Mouse (Mus musculus) embryonic facial prominence, embryonic 10.5 days (tissue): ENCODE data around the gene Ddah1. TPM values are rescaled to one million over a fixed set of nuclear protein-coding genes. Genes with fewer than 3 reads are reported as not detected.
"Not testable (repeated sequence)": the region's sequence is repeated elsewhere in the genome, so short reads cannot be mapped to it uniquely, and the experiment has no call there.

ENCODE experiments used
- DNase-seq: peaks from one replicate; pipeline ENCODE4 v3.0.0-alpha.2; 2017; ENCODE audit warnings: low spot score
- H3K27ac ChIP-seq: fragments of 300-500 bp; sonication (generic); replicated peaks from 2 replicates; pipeline ENCODE4 v1.5.1; 2016; ENCODE audit warnings: mild to moderate bottlenecking
- H3K27me3 ChIP-seq: fragments of 300-500 bp; sonication (generic); replicated peaks from 2 replicates; pipeline ENCODE4 v1.6.1; 2016; ENCODE audit warnings: low read depth, mild to moderate bottlenecking; ENCODE audit not compliant: poor library complexity, severe bottlenecking
- H3K36me3 ChIP-seq: fragments of 300-500 bp; sonication (generic); replicated peaks from 2 replicates; pipeline ENCODE4 v1.6.1; 2016; ENCODE audit warnings: mild to moderate bottlenecking, moderate library complexity
- H3K4me1 ChIP-seq: fragments of 300-500 bp; sonication (generic); 2 replicates; pipeline ENCODE4 v1.6.1; 2016
- H3K4me3 ChIP-seq: fragments of 300-500 bp; sonication (generic); 2 replicates; pipeline ENCODE4 v1.5.1; 2016; ENCODE audit warnings: mild to moderate bottlenecking, moderate library complexity
- H3K9me3 ChIP-seq: fragments of 300-500 bp; sonication (generic); 2 replicates; pipeline ENCODE4 v1.6.1; 2016; ENCODE audit warnings: mild to moderate bottlenecking
- WGBS: fragments of 180-500 bp; shearing (Covaris S2); methylation state at CpG from one replicate; pipeline ENCODE4 v1.1.7; 2016; 5-methylcytosine and 5-hydroxymethylcytosine counted together
- polyA plus RNA-seq: library from polyadenylated mRNA; unstranded; fragments of >200 nt; fragmentation: Nextera tagmentation; extraction: Ambion mirVana; gene quantifications from 2 replicates; pipeline ENCODE4 v1.2.1, GENCODE M21; 2016

Ddah1 gene
- polyA plus RNA-seq, 1 experiment from 2014 or later: 22.4 TPM

DNA sequence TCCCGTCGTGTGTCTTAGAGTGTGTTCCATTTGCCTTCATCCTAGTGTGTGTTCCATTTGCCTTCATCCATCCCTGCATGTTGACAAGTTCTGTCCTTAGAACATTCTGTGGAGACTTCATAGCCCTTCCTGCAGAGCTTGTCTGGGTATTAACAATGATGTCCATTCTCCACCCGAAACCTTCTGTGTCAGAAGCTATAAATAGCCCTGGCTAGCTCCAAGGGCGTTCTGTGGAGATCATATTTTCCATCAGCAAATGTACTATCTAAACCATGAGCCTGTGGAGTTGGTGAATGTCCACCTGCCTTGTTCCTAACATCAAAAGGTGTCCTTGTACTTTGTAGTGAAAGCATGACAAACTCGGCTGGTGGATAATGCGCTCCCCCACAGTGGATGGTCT is 96.8 kb downstream of the Ddah1 start:
- Histone ChIP-seq H3K36me3 (no peaks in the 10 kb centered on the region; the same call in 1 of the 2 replicates), H3K4me1 (no peaks in the 10 kb centered on the region), H3K27ac (no peak overlapping the region), H3K9me3 (peaks cover 6% of the 10 kb centered on the region; the same call in 1 of the 2 replicates), H3K27me3 (no peaks in the 10 kb centered on the region), H3K4me3 (no peak overlapping the region)
- WGBS: 93% methylated on average over 6 of the region's 6 CpGs
- no peak for DNase-seq

GRCm38 (mm10) chr3:145858388-145858787 is 99.9 kb downstream of the Ddah1 start:
- Histone ChIP-seq H3K9me3 (peaks cover 6% of the 10 kb centered on the region; the same call in 1 of the 2 replicates), H3K4me3 (no peak overlapping the region), H3K4me1 (no peaks in the 10 kb centered on the region), H3K27ac (no peak overlapping the region), H3K36me3 (no peaks in the 10 kb centered on the region; the same call in 1 of the 2 replicates), H3K27me3 (no peaks in the 10 kb centered on the region)
- 92% methylated on average over 5 of the region's 5 CpGs for WGBS
- no peak for DNase-seq

DNA sequence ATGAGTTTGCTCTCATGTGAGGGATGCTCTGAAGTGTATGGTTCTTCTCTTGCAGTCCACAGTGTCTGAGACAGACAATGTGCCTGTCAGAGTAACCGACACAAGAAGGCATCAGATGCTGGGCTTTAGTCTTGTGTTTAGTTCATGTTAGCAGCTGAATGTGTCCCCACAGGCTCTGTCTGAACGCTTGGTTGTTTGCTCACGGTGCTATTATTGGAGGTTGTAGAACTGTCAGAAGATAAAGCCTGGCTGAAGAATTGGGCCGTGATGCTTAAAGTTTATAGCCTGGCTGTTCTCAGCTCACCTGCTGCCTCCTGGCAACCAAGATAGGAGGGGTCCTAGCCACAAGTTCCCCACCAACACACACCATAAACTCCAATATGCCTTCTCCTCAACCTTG is 104.0 kb downstream of the Ddah1 start:
- no peak for DNase-seq
- Histone ChIP-seq H3K36me3 (no peaks in the 10 kb centered on the region; the same call in 1 of the 2 replicates), H3K27me3 (no peaks in the 10 kb centered on the region), H3K4me1 (no peaks in the 10 kb centered on the region), H3K27ac (no peak overlapping the region), H3K9me3 (peaks cover under 1% of the 10 kb centered on the region; the same call in 1 of the 2 replicates), H3K4me3 (no peak overlapping the region)
- 85% methylated on average over 4 of the region's 4 CpGs for WGBS

GRCm38 (mm10) chr3:145864033-145864712 is 105.7 kb downstream of the Ddah1 start:
- H3K27ac ChIP-seq: no peak overlapping the region
- no peaks in the 10 kb centered on the region for H3K36me3 ChIP-seq
- H3K4me3 ChIP-seq: no peak overlapping the region
- no peaks in the 10 kb centered on the region for H3K9me3 ChIP-seq
- H3K4me1 ChIP-seq: no peaks in the 10 kb centered on the region
- DNase-seq: no peak
- 85% methylated on average over 8 of the region's 8 CpGs for WGBS
- no peaks in the 10 kb centered on the region for H3K27me3 ChIP-seq

DNA sequence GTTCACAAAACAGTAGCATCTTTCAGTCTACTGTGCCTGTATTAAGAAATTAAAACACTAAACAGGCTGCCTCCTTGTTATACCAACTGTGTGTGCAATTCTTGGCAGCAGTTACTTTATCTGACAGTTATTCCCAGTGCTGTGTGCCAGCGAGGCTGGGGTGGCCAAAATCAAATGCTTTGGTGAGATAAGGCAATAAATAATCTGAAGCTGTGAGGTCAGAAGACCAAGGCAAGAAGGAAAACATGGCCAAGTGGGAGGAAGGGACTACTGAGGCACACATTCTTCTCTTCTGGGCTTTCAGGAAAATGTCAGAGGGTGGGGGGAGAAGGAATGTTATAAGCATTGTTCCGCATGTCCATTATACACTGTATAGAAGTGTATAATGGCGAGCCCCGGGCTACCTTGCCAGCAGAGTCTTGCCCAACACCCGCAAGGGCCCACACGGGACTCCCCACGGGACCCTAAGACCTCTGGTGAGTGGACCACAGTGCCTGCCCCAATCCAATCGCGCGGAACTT is 106.3 kb downstream of the Ddah1 start:
- no peaks in the 10 kb centered on the region for H3K36me3 ChIP-seq
- no peaks in the 10 kb centered on the region for H3K27me3 ChIP-seq
- no peak for DNase-seq
- H3K4me1 ChIP-seq: no peaks in the 10 kb centered on the region
- no peak overlapping the region for H3K27ac ChIP-seq
- H3K9me3 ChIP-seq: no peaks in the 10 kb centered on the region
- no peak overlapping the region for H3K4me3 ChIP-seq
- 86% methylated on average over 7 of the region's 10 CpGs for WGBS

DNA sequence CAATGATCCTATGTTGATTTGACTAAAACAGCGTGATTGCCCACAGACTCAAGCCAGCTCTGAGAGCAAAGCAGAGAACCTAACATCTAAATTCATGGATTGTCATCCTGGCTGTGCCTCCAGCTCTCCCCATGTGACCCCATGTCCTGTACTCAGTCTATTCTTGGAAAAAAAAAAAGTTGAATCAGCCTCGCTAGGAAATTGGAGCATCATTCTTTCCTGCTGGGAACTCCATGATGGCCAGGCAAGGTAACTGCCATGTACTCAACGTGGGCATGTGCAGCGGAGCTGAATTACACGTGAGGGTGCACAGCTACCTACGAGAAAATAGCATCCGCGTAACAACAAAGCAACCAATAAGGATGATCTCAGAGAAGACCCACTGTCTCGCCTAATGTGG is 114.2 kb downstream of the Ddah1 start:
- no peak overlapping the region for H3K4me3 ChIP-seq
- no peak overlapping the region for H3K27ac ChIP-seq
- no peak for DNase-seq
- H3K4me1 ChIP-seq: 0 out of 2 replicates have a peak, but pooled peaks cover 3% of the 10 kb centered on the region
- H3K27me3 ChIP-seq: no peaks in the 10 kb centered on the region
- no peaks in the 10 kb centered on the region for H3K36me3 ChIP-seq
- H3K9me3 ChIP-seq: no peaks in the 10 kb centered on the region
- WGBS: 94% methylated on average over 9 of the region's 9 CpGs

- 93% methylated on average over 1 of the region's 1 CpGs for WGBS
- Histone ChIP-seq H3K27ac (no peak overlapping the region), H3K4me1 (0 out of 2 replicates have a peak, but pooled peaks cover 3% of the 10 kb centered on the region), H3K27me3 (no peaks in the 10 kb centered on the region), H3K9me3 (no peaks in the 10 kb centered on the region), H3K36me3 (no peaks in the 10 kb centered on the region), H3K4me3 (no peak overlapping the region)
- no peak for DNase-seq
Measured at GRCm38 (mm10) chr3:145873271-145873670, 114.8 kb downstream of the Ddah1 start.

DNA sequence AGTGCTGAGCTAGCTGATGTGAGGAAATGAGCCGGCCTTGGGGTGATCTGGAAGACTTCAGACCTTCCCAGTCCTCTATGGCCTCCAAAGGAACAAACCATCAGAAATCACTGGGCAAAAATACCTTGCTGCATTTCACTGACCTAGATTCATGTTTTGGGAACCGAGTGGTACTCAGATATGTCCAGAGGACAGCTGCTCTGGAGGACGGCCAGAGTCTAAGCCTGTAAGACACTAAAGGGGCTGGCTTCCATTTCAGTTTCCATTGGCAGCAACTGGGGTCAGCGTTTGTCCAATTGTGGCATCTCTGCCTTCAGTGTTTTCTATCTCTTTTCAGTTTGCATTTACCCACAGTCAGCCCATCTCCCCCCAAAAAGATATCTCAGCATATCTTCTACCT is 115.7 kb downstream of the Ddah1 start:
- WGBS: 89% methylated on average over 4 of the region's 4 CpGs

DNA sequence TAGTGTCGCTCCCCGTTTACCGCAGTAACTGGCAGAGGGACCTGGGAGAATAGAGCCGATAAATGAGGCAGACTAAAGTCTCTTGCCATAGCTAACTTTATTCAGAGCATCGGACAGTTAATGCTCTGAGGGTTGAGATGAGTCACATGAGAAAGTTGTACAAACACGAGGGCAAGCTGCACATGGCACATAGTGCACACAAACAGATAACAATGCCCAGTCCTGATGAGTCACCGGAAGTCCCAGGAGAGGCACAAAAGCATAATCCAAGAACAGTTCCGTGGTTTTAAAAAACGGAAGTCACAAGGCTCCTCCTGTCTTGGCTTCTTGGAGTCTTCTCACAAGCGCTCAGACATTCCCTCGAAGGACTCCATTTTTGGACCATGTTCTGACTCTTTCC is 117.6 kb downstream of the Ddah1 start:
- 91% methylated on average over 11 of the region's 11 CpGs for WGBS
- no peak overlapping the region for H3K4me3 ChIP-seq
- H3K36me3 ChIP-seq: no peaks in the 10 kb centered on the region
- 0 out of 2 replicates have a peak, but pooled peaks cover 3% of the 10 kb centered on the region for H3K4me1 ChIP-seq
- no peak overlapping the region for H3K27ac ChIP-seq
- H3K27me3 ChIP-seq: no peaks in the 10 kb centered on the region
- H3K9me3 ChIP-seq: no peaks in the 10 kb centered on the region
- no peak for DNase-seq

More for the DNA sequence above, 115.7 kb downstream of the Ddah1 start:
- no peaks in the 10 kb centered on the region for H3K36me3 ChIP-seq
- no peaks in the 10 kb centered on the region for H3K27me3 ChIP-seq
- H3K9me3 ChIP-seq: no peaks in the 10 kb centered on the region
- H3K4me1 ChIP-seq: 0 out of 2 replicates have a peak, but pooled peaks cover 3% of the 10 kb centered on the region
- DNase-seq: no peak
- H3K27ac ChIP-seq: no peak overlapping the region
- H3K4me3 ChIP-seq: no peak overlapping the region

GRCm38 (mm10) chr3:145878867-145879266 is 120.4 kb downstream of the Ddah1 start:
- H3K27me3 ChIP-seq, H3K27ac ChIP-seq, H3K9me3 ChIP-seq, H3K36me3 ChIP-seq, H3K4me3 ChIP-seq, DNase-seq: not testable (repeated sequence)
- H3K4me1 ChIP-seq: peaks cover 15% of the 10 kb centered on the region; the same call in 1 of the 2 replicates
- WGBS: 92% methylated on average over 14 of the region's 14 CpGs

DNA sequence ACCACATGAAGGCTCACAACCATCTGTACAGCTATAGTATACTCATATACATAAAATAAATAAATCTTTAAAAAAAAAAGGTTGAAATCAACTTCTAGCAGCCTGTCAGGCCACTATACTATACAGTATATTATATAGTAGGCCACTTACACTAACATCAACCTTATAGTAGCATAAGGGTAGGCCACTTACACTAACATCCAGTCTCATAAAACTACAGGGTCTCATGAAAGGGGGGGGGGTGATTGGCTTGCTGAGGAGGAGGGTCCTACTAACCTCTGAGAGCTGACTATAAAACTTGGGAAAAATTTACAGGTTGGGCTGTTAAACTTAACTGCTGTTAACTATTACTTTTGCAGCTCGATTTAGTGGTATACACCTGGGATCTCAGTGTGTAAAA is 121.9 kb downstream of the Ddah1 start:
- H3K27ac ChIP-seq: no peak overlapping the region
- H3K4me3 ChIP-seq: no peak overlapping the region
- no peaks in the 10 kb centered on the region for H3K36me3 ChIP-seq
- no peaks in the 10 kb centered on the region for H3K9me3 ChIP-seq
- DNase-seq: no peak
- H3K27me3 ChIP-seq: no peaks in the 10 kb centered on the region
- WGBS: 87% methylated on average over 1 of the region's 1 CpGs
- peaks cover 17% of the 10 kb centered on the region for H3K4me1 ChIP-seq

GRCm38 (mm10) chr3:145882076-145882874 is 123.8 kb downstream of the Ddah1 start:
- H3K27me3 ChIP-seq: no peaks in the 10 kb centered on the region
- no peak overlapping the region for H3K4me3 ChIP-seq
- DNase-seq: no peak
- peaks cover 27% of the 10 kb centered on the region for H3K4me1 ChIP-seq
- 86% methylated on average over 15 of the region's 15 CpGs for WGBS
- H3K9me3 ChIP-seq: no peaks in the 10 kb centered on the region
- H3K27ac ChIP-seq: no peak overlapping the region
- H3K36me3 ChIP-seq: no peaks in the 10 kb centered on the region
